Mouse (Mus musculus) embryonic fibroblast, embryonic 13.5 days (primary cell): ENCODE data around the gene Cebpb. TPM values are rescaled to one million over a fixed set of nuclear protein-coding genes. Genes with fewer than 3 reads are reported as not detected.

Experiments
- H3K27ac ChIP-seq: 2 replicates; pipeline ENCODE4 v1.5.1; 2012; ENCODE audit warnings: low read length, control low read depth, inconsistent platforms; ENCODE audit not compliant: insufficient read depth
- H3K4me1 ChIP-seq: 2 replicates; pipeline ENCODE4 v1.6.1; 2011; ENCODE audit warnings: low read length; ENCODE audit not compliant: control insufficient read depth, insufficient read depth
- H3K4me3 ChIP-seq: 2 replicates; pipeline ENCODE4 v1.5.1; 2011; ENCODE audit warnings: mild to moderate bottlenecking, control low read depth, low read length; ENCODE audit not compliant: insufficient read depth
- CTCF ChIP-seq: IDR thresholded peaks from 2 replicates; pipeline ENCODE4 v1.5.1; 2011; ENCODE audit warnings: mild to moderate bottlenecking, control low read depth, low read length, moderate library complexity, borderline replicate concordance; ENCODE audit not compliant: insufficient read depth
- POLR2A ChIP-seq: IDR thresholded peaks from 2 replicates; pipeline ENCODE4 v1.6.1; 2011; ENCODE audit warnings: low read depth, mild to moderate bottlenecking, control low read depth, low read length, moderate library complexity
- polyA plus RNA-seq: library from polyadenylated mRNA; stranded (reverse); fragments of >200 nt; gene quantifications from 2 replicates; pipeline ENCODE4 v1.2.4, GENCODE M21; 2011; ENCODE audit warnings: low read depth; ENCODE audit not compliant: missing spikeins, insufficient read length

The Cebpb gene
- polyA plus RNA-seq, 1 experiment, result 44.0 TPM

- peak overlapping the region; percentile 15 for H3K27ac ChIP-seq
- TF ChIP-seq POLR2A (no peak), CTCF (no peak)
Measured at GRCm38 (mm10) chr2:167717208-167717607, 28.5 kb downstream of the Cebpb start.

GRCm38 (mm10) chr2:167719520-167719919 is 30.8 kb downstream of the Cebpb start:
- Histone ChIP-seq H3K4me1 (no peaks in the 10 kb centered on the region), H3K4me3 (no peak overlapping the region), H3K27ac (no peak overlapping the region)
- TF ChIP-seq POLR2A (no peak), CTCF (no peak)

More at GRCm38 (mm10) chr2:167717208-167717607, 28.5 kb downstream of the Cebpb start:
- no peaks in the 10 kb centered on the region for H3K4me1 ChIP-seq
- H3K4me3 ChIP-seq, result no peak overlapping the region

- H3K27ac ChIP-seq, result no peak overlapping the region
- H3K4me3 ChIP-seq, result no peak overlapping the region
- TF ChIP-seq POLR2A (no peak), CTCF (no peak)
Measured at GRCm38 (mm10) chr2:167721159-167721882, 32.6 kb downstream of the Cebpb start.

GRCm38 (mm10) chr2:167722538-167722937 is 33.8 kb downstream of the Cebpb start:
- no peak overlapping the region for H3K4me3 ChIP-seq
- H3K27ac ChIP-seq, result no peak overlapping the region
- TF ChIP-seq CTCF (no peak), POLR2A (no peak)
- no peaks in the 10 kb centered on the region for H3K4me1 ChIP-seq

More at GRCm38 (mm10) chr2:167721159-167721882, 32.6 kb downstream of the Cebpb start:
- no peaks in the 10 kb centered on the region for H3K4me1 ChIP-seq

- H3K4me1 ChIP-seq, result no peaks in the 10 kb centered on the region
- no peak overlapping the region for H3K4me3 ChIP-seq
- no peak overlapping the region for H3K27ac ChIP-seq
- TF ChIP-seq CTCF (no peak), POLR2A (no peak)
Measured at GRCm38 (mm10) chr2:167723589-167724206, 35.0 kb downstream of the Cebpb start.

GRCm38 (mm10) chr2:167725879-167726278 is 37.2 kb downstream of the Cebpb start:
- Histone ChIP-seq H3K4me1 (no peaks in the 10 kb centered on the region), H3K27ac (no peak overlapping the region), H3K4me3 (no peak overlapping the region)
- no peak for TF ChIP-seq POLR2A
- TF ChIP-seq CTCF, result no peak

GRCm38 (mm10) chr2:167727161-167727560 is 38.4 kb downstream of the Cebpb start:
- TF ChIP-seq POLR2A, result no peak
- TF ChIP-seq CTCF, result no peak
- Histone ChIP-seq H3K27ac (no peak overlapping the region), H3K4me3 (no peak overlapping the region), H3K4me1 (no peaks in the 10 kb centered on the region)

- Histone ChIP-seq H3K27ac (no peak overlapping the region), H3K4me3 (no peak overlapping the region), H3K4me1 (no peaks in the 10 kb centered on the region)
- TF ChIP-seq CTCF, result no peak
- no peak for TF ChIP-seq POLR2A
Measured at GRCm38 (mm10) chr2:167730036-167730435, 41.3 kb downstream of the Cebpb start.

GRCm38 (mm10) chr2:167731149-167731548 is 42.4 kb downstream of the Cebpb start:
- Histone ChIP-seq H3K4me3 (no peak overlapping the region), H3K4me1 (no peaks in the 10 kb centered on the region), H3K27ac (no peak overlapping the region)
- TF ChIP-seq POLR2A (no peak), CTCF (no peak)

- Histone ChIP-seq H3K27ac (no peak overlapping the region), H3K4me1 (peaks cover 4% of the 10 kb centered on the region; the same call in 1 of the 2 replicates), H3K4me3 (no peak overlapping the region)
- no peak for TF ChIP-seq POLR2A
- TF ChIP-seq CTCF, result no peak
Measured at GRCm38 (mm10) chr2:167734861-167735260, 46.1 kb downstream of the Cebpb start.
